Mouse (Mus musculus): ENCODE results near the gene H2-Ab1. TPM values are rescaled to one million over a fixed set of nuclear protein-coding genes. Genes with fewer than 3 reads are reported as not detected.

The H2-Ab1 gene
- polyA plus RNA-seq, 1 experiment from 2014 or later = 1.4 TPM

DNA sequence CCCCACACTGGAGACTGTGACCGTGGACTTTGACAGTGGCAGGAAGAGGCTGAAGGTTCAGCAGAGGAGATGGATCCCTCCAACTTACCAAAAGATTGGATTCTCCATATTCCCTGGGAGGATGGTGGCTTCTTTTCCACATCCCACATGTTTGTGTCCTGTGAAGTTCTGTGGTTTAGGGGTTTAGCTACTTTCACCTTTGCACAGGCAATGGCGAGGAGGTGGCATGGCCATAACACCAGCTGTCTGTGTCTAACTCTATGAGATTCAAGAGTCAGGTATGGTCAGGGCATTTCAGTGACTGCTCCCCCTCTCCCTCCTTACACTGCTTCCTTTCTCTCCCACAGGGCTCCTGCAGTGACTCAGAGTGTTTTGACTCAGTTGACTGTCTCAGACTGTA, 11.3 kb downstream of the H2-Ab1 start:
- Histone ChIP-seq H3K4me2 (no peak overlapping the region), H3K27me3 (replicated peaks) (peaks cover 11% of the 10 kb centered on the region), H3K4me3 (no peak overlapping the region), H3K9me3 (no peaks in the 10 kb centered on the region), H3K9ac (no peak overlapping the region), H3K27ac (no peak overlapping the region), H3K4me1 (peaks cover 15% of the 10 kb centered on the region), H3K36me3 (replicated peaks) (no peaks in the 10 kb centered on the region)
- no peak for ATAC-seq (replicated peaks)
- WGBS = 81% methylated on average over 2 of the region's 2 CpGs

DNA sequence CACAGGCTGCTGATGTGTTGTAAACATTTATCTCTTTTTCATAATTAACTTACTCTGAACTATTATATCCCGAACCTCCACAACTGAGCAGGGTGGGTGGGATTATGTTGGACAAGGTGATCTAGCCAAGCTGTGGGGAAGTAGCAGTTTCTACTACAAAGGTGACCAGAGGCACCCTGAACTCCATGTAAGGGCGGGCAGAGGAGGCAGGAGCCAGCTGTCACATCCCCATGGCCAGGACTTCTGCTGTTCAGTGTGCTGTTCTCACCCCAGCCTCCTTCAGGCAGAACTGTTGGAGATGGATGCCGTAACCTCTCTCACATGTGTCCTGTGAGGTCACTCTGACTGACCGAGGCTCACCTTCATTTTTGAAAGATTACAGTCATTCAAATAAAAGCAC, 12.3 kb downstream of the H2-Ab1 start:
- H3K27me3 ChIP-seq (replicated peaks) = peaks cover 4% of the 10 kb centered on the region
- H3K4me1 ChIP-seq = peaks cover 4% of the 10 kb centered on the region
- no peak overlapping the region for H3K27ac ChIP-seq
- no peaks in the 10 kb centered on the region for H3K9me3 ChIP-seq
- H3K36me3 ChIP-seq (replicated peaks) = no peaks in the 10 kb centered on the region
- ATAC-seq (replicated peaks) = no peak
- WGBS = 80% methylated on average over 4 of the region's 4 CpGs
- H3K4me3 ChIP-seq = no peak overlapping the region
- H3K4me2 ChIP-seq = no peak overlapping the region
- H3K9ac ChIP-seq = no peak overlapping the region

- Histone ChIP-seq H3K36me3 (replicated peaks) (no peaks in the 10 kb centered on the region), H3K4me3 (no peak overlapping the region), H3K9ac (no peak overlapping the region), H3K9me3 (no peaks in the 10 kb centered on the region), H3K27me3 (replicated peaks) (no peaks in the 10 kb centered on the region; the same call in 1 of the 2 replicates), H3K27ac (no peak overlapping the region), H3K4me2 (no peak overlapping the region), H3K4me1 (peaks cover under 1% of the 10 kb centered on the region; the same call in 1 of the 2 replicates)
- 79% methylated on average over 2 of the region's 2 CpGs for WGBS
- ATAC-seq (replicated peaks) = no peak
These were observed 12.7 kb downstream of the H2-Ab1 start for GRCm38 (mm10) chr17:34270230-34270629.

DNA sequence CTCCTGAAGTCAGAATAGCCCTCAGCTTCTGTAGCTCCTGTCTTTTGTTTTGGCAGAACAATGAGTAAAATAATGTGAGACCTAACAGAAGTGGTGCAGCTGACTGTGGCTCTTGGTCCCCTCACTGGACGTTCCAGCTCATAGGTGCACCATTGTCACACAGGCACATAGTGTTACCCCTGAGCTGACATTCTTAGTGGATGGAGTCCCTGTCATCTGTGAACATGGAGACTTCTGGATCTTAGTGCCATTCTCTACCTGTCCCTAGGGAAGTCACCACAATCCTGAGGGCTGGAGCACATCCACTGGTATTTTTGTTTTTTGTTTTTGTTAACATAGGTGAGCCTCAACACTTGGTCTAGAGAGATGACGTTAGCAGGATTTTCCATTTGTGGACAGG, 13.5 kb downstream of the H2-Ab1 start:
- H3K9me3 ChIP-seq = no peaks in the 10 kb centered on the region
- no peaks in the 10 kb centered on the region for H3K27me3 ChIP-seq (replicated peaks)
- no peak overlapping the region for H3K27ac ChIP-seq
- ATAC-seq (replicated peaks) = no peak
- H3K36me3 ChIP-seq (replicated peaks) = no peaks in the 10 kb centered on the region
- no peaks in the 10 kb centered on the region for H3K4me1 ChIP-seq
- H3K9ac ChIP-seq = no peak overlapping the region
- H3K4me3 ChIP-seq = no peak overlapping the region
- WGBS = 77% methylated on average over 2 of the region's 2 CpGs
- no peak overlapping the region for H3K4me2 ChIP-seq

- Histone ChIP-seq H3K4me1 (no peaks in the 10 kb centered on the region), H3K4me3 (no peak overlapping the region), H3K9ac (no peak overlapping the region), H3K4me2 (no peak overlapping the region), H3K9me3 (no peaks in the 10 kb centered on the region), H3K27me3 (replicated peaks) (no peaks in the 10 kb centered on the region), H3K27ac (no peak overlapping the region), H3K36me3 (replicated peaks) (no peaks in the 10 kb centered on the region)
- 98% methylated on average over 1 of the region's 1 CpGs for WGBS
- no peak for ATAC-seq (replicated peaks)
These were observed 14.6 kb downstream of the H2-Ab1 start for GRCm38 (mm10) chr17:34272102-34272501.

DNA sequence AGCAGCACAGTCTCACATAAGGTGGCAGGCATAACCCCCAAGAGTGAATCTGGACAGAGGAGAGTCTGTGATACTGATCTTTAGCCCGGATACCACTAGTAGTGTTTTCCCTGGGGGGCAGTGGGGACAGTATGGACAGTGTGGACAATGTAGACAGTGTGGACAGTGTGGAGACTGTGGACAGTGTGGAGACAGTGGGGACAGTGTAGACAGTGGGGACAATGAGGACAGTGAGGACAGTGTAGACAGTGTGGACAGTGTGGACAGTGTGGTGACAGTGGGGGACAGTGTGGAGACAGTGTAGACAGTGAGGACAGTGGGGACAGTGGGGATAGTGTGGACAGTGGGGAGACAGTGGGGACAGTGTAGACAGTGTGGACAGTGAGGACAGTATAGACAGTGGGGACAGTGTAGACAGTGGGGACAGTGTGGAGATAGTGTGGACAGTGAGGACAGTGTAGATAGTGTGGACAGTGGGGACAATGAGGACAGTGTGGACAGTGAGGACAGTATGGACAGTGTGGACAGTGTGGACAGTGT, 23.1 kb downstream of the H2-Ab1 start:
- no peaks in the 10 kb centered on the region for H3K9me3 ChIP-seq
- no peak overlapping the region for H3K4me3 ChIP-seq
- no peaks in the 10 kb centered on the region for H3K36me3 ChIP-seq (replicated peaks)
- no peak overlapping the region for H3K27ac ChIP-seq
- no peak for ATAC-seq (replicated peaks)
- H3K27me3 ChIP-seq (replicated peaks) = no peaks in the 10 kb centered on the region
- 81% methylated on average over 1 of the region's 1 CpGs for WGBS
- H3K4me1 ChIP-seq = no peaks in the 10 kb centered on the region
- no peak overlapping the region for H3K9ac ChIP-seq
- H3K4me2 ChIP-seq = no peak overlapping the region

GRCm38 (mm10) chr17:34281836-34282235, 24.3 kb downstream of the H2-Ab1 start:
- Histone ChIP-seq H3K4me2 (no peak overlapping the region), H3K27me3 (replicated peaks) (no peaks in the 10 kb centered on the region), H3K27ac (no peak overlapping the region), H3K36me3 (replicated peaks) (no peaks in the 10 kb centered on the region), H3K4me3 (no peak overlapping the region), H3K4me1 (no peaks in the 10 kb centered on the region), H3K9ac (no peak overlapping the region), H3K9me3 (no peaks in the 10 kb centered on the region)
- WGBS = 62% methylated on average over 1 of the region's 1 CpGs
- no peak for ATAC-seq (replicated peaks)

DNA sequence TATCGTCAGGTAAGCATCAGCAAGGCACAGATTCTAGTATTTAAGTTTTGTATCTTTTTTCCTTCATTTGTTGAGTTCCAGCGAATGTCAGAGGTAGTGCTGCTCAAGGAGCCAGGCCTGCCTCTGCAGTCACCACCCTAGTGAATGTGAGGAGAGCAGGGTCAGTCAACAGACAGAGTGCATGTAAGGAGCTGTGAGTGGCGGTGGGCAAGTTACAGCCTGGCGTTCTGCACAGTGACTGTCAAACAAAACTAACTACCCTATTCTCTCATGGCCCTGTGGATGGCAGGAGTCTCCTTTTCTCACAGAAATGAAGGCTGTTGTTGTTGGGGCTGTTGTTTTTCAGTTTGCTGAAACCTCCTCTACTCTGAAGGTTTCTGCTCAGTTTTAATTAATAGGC, 27.9 kb downstream of the H2-Ab1 start:
- Histone ChIP-seq H3K9ac (no peak overlapping the region), H3K4me2 (no peak overlapping the region), H3K4me3 (no peak overlapping the region), H3K27me3 (replicated peaks) (no peaks in the 10 kb centered on the region), H3K4me1 (no peaks in the 10 kb centered on the region), H3K27ac (no peak overlapping the region), H3K36me3 (replicated peaks) (no peaks in the 10 kb centered on the region), H3K9me3 (no peaks in the 10 kb centered on the region)
- no peak for ATAC-seq (replicated peaks)
- WGBS = 76% methylated on average over 4 of the region's 4 CpGs

GRCm38 (mm10) chr17:34285848-34286247, 28.4 kb downstream of the H2-Ab1 start:
- H3K4me2 ChIP-seq = no peak overlapping the region
- no peaks in the 10 kb centered on the region for H3K9me3 ChIP-seq
- no peaks in the 10 kb centered on the region for H3K36me3 ChIP-seq (replicated peaks)
- no peak for ATAC-seq (replicated peaks)
- H3K9ac ChIP-seq = no peak overlapping the region
- no peaks in the 10 kb centered on the region for H3K4me1 ChIP-seq
- no peak overlapping the region for H3K27ac ChIP-seq
- no peaks in the 10 kb centered on the region for H3K27me3 ChIP-seq (replicated peaks)
- WGBS = 40% methylated on average over 4 of the region's 4 CpGs
- no peak overlapping the region for H3K4me3 ChIP-seq

DNA sequence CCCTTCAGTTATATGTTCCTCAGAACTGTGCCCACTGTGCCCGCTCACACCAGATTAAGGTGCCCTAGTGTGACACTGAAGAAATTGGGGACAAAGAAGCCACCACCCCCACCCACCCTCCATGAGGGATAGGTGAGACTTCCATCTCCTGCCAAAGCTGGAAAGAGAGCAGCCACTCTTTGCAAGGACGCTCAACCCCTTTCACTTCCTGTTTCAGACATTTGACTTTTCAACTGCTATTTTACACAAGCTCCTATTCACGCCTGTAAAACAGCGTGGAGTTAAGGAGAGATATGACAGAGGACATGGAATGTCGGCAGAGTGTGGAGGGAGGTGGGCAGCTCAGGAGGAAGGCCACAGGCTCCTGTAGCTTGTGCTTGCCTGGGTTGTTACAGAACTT, 29.0 kb downstream of the H2-Ab1 start:
- Histone ChIP-seq H3K9ac (no peak overlapping the region), H3K4me1 (0 out of 2 replicates have a peak, but pooled peaks cover 2% of the 10 kb centered on the region), H3K4me3 (no peak overlapping the region), H3K27ac (no peak overlapping the region), H3K9me3 (no peaks in the 10 kb centered on the region), H3K36me3 (replicated peaks) (no peaks in the 10 kb centered on the region), H3K4me2 (no peak overlapping the region), H3K27me3 (replicated peaks) (no peaks in the 10 kb centered on the region)
- no peak for ATAC-seq (replicated peaks)
- WGBS = 90% methylated on average over 5 of the region's 5 CpGs

- Histone ChIP-seq H3K4me3 (no peak overlapping the region), H3K4me2 (no peak overlapping the region), H3K9me3 (no peaks in the 10 kb centered on the region), H3K27ac (no peak overlapping the region), H3K4me1 (0 out of 2 replicates have a peak, but pooled peaks cover 4% of the 10 kb centered on the region), H3K9ac (no peak overlapping the region), H3K27me3 (replicated peaks) (no peaks in the 10 kb centered on the region), H3K36me3 (replicated peaks) (no peaks in the 10 kb centered on the region)
- WGBS = 71% methylated on average over 6 of the region's 6 CpGs
- ATAC-seq (replicated peaks) = no peak
These were observed 29.5 kb downstream of the H2-Ab1 start for GRCm38 (mm10) chr17:34286999-34287398.

DNA sequence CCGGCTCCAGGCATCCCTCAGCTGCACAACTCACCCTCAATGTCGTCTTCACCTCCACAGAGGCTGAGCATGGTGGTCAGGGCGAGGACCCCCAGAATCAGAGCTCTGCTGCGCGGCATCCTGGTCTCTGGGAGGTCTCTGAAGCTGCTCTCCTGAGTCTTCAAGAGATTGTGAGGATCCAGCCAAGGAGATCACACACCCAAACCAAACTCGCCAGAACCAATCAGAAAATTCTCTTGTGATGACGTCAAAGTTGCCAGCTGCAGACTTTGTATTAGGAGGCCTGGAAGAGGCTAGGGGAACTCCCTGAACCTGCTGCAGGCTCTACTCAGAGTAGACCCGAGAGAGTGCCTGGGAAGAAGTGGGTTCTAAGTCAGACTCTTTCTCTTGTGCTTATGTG, 30.2 kb downstream of the H2-Ab1 start, which contains the start of gene H2-Aa:
H2-Aa (minus strand) TSS at position 176 of the 400 bp plus-strand sequence.
- Histone ChIP-seq H3K4me2 (no peak within 1 kb of the TSS), H3K4me1 (0 out of 2 replicates have a peak, but pooled peaks cover 4% of the 10 kb centered on the region), H3K4me3 (no peak within 1 kb of the TSS), H3K9me3 (no peaks in the 10 kb centered on the region), H3K27me3 (replicated peaks) (no peaks in the 10 kb centered on the region), H3K9ac (no peak within 1 kb of the TSS), H3K36me3 (replicated peaks) (no peaks in the 10 kb centered on the region), H3K27ac (no peak within 1 kb of the TSS)
- no peak for ATAC-seq (replicated peaks)
- 19% methylated on average over 8 of the region's 8 CpGs for WGBS

- no peaks in the 10 kb centered on the region for H3K27me3 ChIP-seq (replicated peaks)
- H3K4me1 ChIP-seq = 0 out of 2 replicates have a peak, but pooled peaks cover 4% of the 10 kb centered on the region
- no peak overlapping the region for H3K4me2 ChIP-seq
- no peak overlapping the region for H3K4me3 ChIP-seq
- no peak overlapping the region for H3K27ac ChIP-seq
- no peak for ATAC-seq (replicated peaks)
- WGBS = 79% methylated on average over 3 of the region's 3 CpGs
- H3K9me3 ChIP-seq = no peaks in the 10 kb centered on the region
- no peaks in the 10 kb centered on the region for H3K36me3 ChIP-seq (replicated peaks)
- H3K9ac ChIP-seq = no peak overlapping the region
These were observed 30.6 kb downstream of the H2-Ab1 start for GRCm38 (mm10) chr17:34288131-34288530.

Measured in midbrain, embryonic 15.5 days (tissue).